Mouse (Mus musculus) mouse embryonic stem cell (cell line): ENCODE data around the gene Spsb2.

Source experiments
- in situ Hi-C, 2 experiments: fragments of 300-500 bp; cut with MboI; formaldehyde crosslinking; loops; 1 replicate in 1 of 2; 3 replicates in 1 of 2; pipeline ENCODE4 v1.14.3; 2019 to 2020; ENCODE audit warnings: low sequenced_read_pairs in 2 of 2, low pct_unique_long_range_greater_than_20kb in 1 of 2, mixed read lengths in 1 of 2; ENCODE audit not compliant: unreplicated experiment in 1 of 2

Gene Spsb2

DNA sequence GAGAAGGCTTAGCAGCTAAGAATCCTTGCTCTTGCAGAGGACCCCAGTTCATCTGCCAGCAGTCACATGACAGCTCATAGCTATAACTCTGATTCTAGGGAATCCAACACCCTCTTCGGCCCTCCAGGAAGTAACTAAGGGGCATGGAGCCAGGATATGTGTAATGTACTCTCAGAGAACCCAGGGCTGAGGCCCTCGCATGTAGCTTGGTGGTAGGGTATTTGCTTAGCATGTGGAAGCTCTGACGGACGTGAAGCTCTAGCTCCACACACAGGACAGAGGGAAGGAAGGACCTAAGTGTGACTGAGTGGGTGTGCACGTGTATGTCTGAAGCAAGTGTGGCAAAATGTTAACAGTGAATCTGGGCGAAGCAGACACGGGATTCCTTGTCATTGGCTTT is 27.9 kb downstream of the Spsb2 start:
- in situ Hi-C loops: no loop called here

- in situ Hi-C loops: no loop called here
Measured at GRCm38 (mm10) chr6:124839805-124840204, 31.3 kb downstream of the Spsb2 start.

DNA sequence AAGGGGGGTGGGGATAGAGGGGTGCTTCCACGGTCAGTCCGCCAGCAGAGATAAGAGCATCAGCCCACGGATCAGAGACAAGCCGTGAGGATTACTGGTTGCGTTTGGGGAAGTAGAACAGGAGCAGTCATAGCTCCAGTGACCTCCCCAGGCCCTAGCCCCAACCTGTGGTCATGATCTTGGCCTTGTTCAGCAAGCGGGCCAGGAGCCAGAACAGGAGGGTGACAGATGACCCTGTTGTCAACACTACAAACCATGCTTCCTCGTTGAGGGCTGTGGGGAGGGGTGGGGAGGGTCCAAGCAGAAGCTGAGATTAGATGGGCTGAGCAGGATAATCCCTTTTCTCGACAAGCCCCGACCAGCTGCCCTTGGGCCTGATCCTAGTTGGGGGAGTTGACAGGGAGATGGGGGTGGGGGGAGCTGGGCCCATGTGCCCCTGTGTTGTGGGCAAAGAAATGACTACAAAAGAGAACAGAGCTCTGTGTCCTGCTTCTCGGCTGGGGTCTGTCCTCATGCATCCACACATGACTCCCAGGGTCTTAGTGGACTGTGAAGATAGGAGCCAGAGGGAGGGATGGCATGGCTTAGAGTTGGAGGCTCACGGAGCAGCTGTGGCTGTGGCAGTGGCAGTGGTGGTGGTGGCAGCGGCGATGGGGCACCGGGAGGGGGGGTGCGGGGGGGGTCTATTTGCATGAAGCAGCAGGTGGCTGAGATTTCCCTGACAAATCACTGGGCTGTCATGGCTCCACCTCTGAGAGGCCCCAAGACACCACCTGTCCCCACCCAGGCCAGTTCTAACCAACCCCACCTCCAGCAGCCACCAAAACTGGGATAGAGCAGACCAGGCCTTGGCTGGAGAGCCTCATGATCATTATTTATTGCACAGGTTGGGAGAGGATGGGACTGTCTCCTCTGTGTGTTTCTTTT is 32.0 kb downstream of the Spsb2 start, which contains the start of gene Gnb3:
Gnb3 (minus strand) TSS at position 35 of the 927 bp plus-strand sequence.
- in situ Hi-C loops: no loop called here

GRCm38 (mm10) chr6:124847305-124847704 is 38.8 kb downstream of the Spsb2 start:
- in situ Hi-C loops: no loop called here

- in situ Hi-C loops: no loop called here
Measured at GRCm38 (mm10) chr6:124850535-124850934, 42.1 kb downstream of the Spsb2 start.

- in situ Hi-C loops: loop anchor here in 1 of 2 experiments (5.0 kb wide), 1 partner anchor 78 kb away; the partner anchor contains the start of gene Mlf2
Measured at GRCm38 (mm10) chr6:124854647-124855046, 46.2 kb downstream of the Spsb2 start.

- in situ Hi-C loops: loop anchor here in 1 of 2 experiments (5.0 kb wide), 1 partner anchor 76 kb away; the partner anchor contains the start of gene Mlf2
Measured at GRCm38 (mm10) chr6:124856321-124856720, 47.9 kb downstream of the Spsb2 start.

DNA sequence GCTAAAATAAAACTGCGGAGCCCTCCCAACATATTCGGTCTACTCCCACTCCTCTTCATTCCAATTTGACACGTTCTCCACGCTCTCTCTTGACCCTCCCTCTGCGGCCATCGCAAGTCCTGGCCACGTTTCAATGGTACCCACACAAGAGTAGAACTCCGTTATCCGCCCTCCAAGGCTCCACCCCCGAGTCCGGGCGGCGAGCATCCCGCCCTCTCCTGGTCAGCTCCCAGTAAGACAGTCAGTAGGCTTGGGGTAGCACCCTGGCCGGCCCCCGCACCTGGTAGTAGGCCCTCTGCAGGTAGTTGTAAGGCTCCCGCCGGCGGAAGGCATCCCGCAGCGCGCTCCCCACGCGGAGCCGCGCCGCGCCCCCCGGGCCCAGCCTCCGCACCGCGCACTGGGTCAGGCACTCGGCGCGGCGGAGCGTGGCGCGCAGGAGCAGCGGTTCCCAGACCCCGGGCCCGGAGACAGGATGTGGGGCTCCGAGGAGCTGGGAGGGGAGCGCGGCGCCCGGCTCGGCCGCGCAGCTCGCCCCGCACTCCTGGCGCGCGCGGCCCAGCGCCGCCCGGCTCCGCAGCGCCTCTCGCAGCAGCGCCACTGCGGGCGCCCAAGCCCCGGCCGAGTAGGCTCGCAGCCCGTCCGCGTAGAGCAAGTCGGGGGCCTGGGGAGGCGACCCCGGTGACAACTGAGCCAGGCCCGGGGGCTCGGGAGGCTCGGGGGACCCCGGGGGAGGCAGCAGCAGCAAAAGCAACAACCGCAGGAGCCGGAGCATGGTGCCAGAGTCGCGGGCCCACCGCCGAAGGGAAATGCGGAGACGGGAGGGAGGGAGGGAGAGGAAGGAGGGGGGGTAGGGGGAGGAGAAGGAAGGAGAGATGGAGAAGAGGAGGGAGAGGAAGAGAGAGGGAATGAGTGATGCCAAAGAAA is 48.7 kb downstream of the Spsb2 start, which contains the start of gene P3h3:
P3h3 (minus strand) TSS at position 837 of the 924 bp plus-strand sequence.
- in situ Hi-C loops: loop anchor here in 1 of 2 experiments (5.0 kb wide), 1 partner anchor 75 kb away; the partner anchor contains the start of gene Mlf2

DNA sequence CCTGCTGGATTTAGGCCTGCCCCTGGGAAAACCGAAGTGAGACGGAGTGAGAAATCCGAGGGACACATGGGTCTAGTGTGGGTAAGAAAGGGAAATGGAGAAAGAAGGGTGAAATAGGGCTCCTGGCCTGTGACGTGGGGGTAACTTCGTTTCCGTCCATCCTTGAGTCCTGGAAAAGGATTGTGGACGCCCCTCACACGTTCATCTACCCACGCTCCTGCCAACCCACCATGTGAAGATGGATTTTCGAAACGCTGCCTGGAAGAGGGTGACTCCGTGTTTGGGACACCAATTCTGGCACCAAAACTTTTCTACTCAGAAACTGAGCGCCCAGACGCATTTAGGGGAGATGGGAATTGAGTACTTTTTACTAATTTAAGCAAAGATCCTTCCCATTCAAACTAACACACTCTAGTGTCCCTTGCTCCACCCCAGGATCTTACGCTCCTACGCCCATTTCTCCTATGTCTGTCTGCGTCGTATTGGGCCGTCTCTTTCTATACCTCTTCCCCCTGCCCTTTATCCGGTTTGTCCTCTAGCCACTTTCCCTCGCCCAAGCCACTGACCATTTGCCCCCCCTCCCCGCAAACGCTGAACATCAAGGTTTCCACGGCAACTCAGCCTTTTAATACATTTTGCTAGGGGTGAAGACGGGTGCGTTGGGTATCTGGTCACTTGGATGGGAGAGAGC is 49.5 kb downstream of the Spsb2 start:
- in situ Hi-C loops: loop anchor here in 1 of 2 experiments (5.0 kb wide), 1 partner anchor 74 kb away; the partner anchor contains the start of gene Mlf2

- in situ Hi-C loops: loop anchor here in 1 of 2 experiments (5.0 kb wide), 1 partner anchor 74 kb away; the partner anchor contains the start of gene Mlf2
Measured at GRCm38 (mm10) chr6:124858561-124859318, 50.3 kb downstream of the Spsb2 start.

DNA sequence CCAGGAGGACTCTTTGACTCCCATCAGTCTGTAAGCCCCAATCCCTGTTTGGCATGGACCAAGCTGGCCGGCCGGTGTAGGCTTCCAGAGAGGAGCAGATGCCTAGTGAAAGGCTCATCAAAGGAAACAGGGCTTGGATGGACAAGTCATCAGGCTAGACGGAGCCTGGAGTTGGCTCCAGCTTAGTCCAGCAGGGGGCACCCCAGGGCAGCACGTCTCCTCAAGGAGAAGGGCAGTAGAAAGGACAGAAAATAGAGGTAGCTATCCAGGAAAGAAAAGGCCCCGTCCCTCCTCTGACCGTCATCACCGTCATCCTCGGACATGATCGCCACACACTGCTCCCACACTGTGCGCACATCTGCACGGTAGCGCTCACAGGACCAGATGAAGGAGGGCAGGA is 51.3 kb downstream of the Spsb2 start:
- in situ Hi-C loops: loop anchor here in 1 of 2 experiments (5.0 kb wide), 1 partner anchor 73 kb away; the partner anchor contains the start of gene Mlf2
